Mouse (Mus musculus) spleen, adult 2 months (tissue): ENCODE measurements around the gene Olfr1448.

Source experiments
- CTCF ChIP-seq: fragments of 200-500 bp; IDR thresholded peaks from 2 replicates; pipeline ENCODE4 v1.5.1; 2011; ENCODE audit warnings: mild to moderate bottlenecking, inconsistent platforms; ENCODE audit not compliant: insufficient read depth, insufficient read length, insufficient replicate concordance; ENCODE audit errors: extremely low read depth
- POLR2A ChIP-seq: fragments of 200-500 bp; IDR thresholded peaks from 2 replicates; pipeline ENCODE4 v1.6.1; 2011; ENCODE audit warnings: low read depth, low read length, inconsistent platforms

DNA sequence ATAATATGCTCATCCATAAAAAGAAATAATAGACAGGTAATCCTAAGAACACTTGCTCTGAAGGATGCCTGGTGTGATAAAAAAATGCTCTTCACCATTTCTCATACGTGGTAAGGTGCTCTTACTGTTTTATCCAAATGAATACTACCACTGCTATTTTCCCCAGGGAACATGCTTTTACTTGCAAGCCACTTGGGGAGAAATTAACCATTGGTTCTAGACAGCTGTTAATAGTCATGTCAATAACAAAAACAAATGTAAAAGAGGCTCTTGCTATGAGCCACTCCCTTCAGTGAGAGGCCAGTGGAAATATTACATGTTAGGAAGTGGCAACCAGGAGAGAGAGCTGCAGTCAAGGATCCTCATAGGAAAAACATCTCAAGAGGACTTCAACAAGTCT, at the start of gene Olfr1448:
- TF ChIP-seq CTCF: no peak
- TF ChIP-seq POLR2A: no peak
